Mouse (Mus musculus): ENCODE measurements around the gene Nol8. TPM values are rescaled to one million over a fixed set of nuclear protein-coding genes. Genes with fewer than 3 reads are reported as not detected.

Nol8 gene
- total RNA-seq, 2 experiments from 2014 or later = 16.4 to 18.6 TPM

DNA sequence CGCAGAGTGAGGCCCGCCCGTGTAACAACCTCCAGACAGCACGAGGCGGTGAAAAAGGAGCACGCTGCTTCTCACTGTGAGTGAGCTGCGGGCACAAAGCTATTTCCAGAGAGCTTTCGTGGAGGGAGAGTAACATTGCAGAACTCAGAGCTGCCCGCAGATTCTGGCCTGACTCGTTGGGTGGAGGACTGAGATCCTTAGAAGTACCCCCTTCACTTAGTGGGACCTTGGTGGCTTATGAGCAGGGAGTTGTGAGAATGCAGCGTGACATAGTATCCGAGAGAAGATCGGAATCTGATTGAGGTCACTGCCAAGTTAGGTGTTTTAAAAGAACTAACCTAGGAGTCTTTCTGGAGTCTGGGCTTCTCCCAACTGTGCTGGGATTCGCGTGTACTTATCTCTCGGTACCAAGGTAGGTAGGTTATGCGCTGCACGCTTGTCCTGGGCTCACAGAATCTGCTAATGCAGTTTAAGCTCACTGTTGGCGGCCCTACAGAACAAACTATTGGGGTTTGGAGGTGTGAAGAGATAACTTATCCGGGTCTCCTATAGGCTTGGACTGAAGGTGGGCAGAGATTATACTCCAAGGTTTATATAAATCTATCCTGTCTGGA, 29.5 kb downstream of the Nol8 start:
- no peak for DNase-seq (ENCODE audit: low spot score in 2 of 2)

- no peak for DNase-seq (ENCODE audit: low spot score in 2 of 2)
These were observed 31.4 kb downstream of the Nol8 start for GRCm38 (mm10) chr13:49684266-49684665.

GRCm38 (mm10) chr13:49691056-49691455, 38.2 kb downstream of the Nol8 start:
- DNase-seq (ENCODE audit: low spot score in 2 of 2) = no peak

DNA sequence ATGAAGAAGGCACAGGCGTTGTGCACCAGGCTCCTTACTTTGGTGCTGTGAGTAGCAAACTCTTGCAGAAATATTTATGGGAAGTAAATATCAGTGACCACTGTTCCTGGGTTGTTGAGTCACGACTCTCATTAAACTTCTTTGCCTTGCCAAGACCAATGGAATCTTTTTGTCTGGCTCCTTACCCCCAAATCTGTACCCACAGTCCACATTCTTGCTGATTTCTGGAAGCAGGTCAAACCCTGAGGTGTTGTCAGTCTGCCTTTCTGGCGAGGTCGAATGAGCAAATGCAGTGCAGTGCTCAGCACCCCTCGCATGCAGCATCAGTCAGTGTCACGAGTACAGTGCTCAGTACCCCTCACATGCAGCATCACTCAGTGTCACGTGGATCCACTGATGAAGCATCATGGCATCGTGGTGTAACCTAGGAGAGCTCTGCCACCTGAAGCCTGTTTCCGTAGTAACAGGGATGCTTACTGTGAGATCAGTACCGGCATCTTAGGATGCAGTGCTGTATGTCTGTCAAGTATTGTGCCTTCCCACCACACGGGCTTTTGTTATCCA, 50.4 kb downstream of the Nol8 start:
- no peak for DNase-seq (ENCODE audit: low spot score in 2 of 2)

DNA sequence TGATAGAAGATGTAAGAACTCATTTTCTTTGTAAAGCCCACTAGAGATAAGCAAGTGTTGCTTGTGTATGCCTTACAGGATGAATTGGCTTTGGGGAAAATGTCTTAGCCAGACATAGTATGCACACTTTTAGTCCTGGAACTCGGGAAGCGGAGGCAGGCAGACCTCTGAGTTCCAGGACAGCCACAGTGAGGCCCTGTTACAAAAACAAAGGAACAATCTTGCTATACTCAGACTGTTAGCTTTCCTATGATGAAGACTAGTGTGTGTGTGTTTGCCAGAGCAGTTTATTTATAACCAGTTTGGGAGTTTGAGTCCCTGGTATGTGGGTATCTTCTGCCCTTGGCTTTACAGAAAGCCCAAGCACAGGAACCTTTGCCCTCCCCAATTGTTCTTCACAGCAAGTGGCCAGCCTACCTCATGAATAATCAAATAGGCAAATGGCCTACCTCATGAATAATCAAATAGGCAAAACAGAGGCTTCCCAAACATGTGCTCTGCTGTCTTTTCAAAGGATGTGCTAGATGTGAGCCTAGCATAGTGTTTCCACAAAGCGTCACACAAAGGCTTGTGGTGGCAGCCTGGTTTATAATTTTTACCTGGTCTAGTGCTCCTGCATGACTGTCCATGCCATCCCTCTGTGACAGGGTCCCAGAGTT, 53.3 kb downstream of the Nol8 start:
- no peak for DNase-seq (ENCODE audit: low spot score in 2 of 2)

GRCm38 (mm10) chr13:49708311-49708710, 55.4 kb downstream of the Nol8 start:
- no peak for DNase-seq (ENCODE audit: low spot score in 2 of 2)

- no peak for DNase-seq (ENCODE audit: low spot score in 2 of 2)
These were observed 59.3 kb downstream of the Nol8 start for GRCm38 (mm10) chr13:49712047-49712721.

- DNase-seq (ENCODE audit: low spot score in 2 of 2) = no peak
These were observed 66.4 kb downstream of the Nol8 start for GRCm38 (mm10) chr13:49719310-49719709.

Other genes with a start within 250 kb of the Nol8 start
- 10 to 100 TPM; 17.9 to 18.3 TPM for gene Ippk, start 231.8 kb upstream of the Nol8 start, total RNA-seq (2021)
- 1 to 10 TPM; 1.1 to 1.9 TPM for gene Tes3-ps, start 159.8 kb upstream of the Nol8 start, total RNA-seq (2021)
- gene Ecm2, start 148.3 kb upstream of the Nol8 start, total RNA-seq (2021) = 1 to 10 TPM; 6.1 to 6.3 TPM
- gene Aspn, start 108.6 kb upstream of the Nol8 start, total RNA-seq (2021) = 10 to 100 TPM; 28.6 to 39.0 TPM
- gene Omd, start 70.6 kb upstream of the Nol8 start, total RNA-seq (2021) = 1 to 10 TPM; 1.5 to 1.7 TPM
- 10 to 100 TPM; 54.9 to 57.2 TPM for gene Ogn, start 45.0 kb upstream of the Nol8 start, total RNA-seq (2021)
- 1 to 10 TPM; 8.8 to 9.8 TPM for gene Cenpp, start 293 bp upstream of the Nol8 start, total RNA-seq (2021)
- gene Iars, start 29.0 kb downstream of the Nol8 start, total RNA-seq (2021) = 10 to 100 TPM; 65.1 to 82.4 TPM
- gene Gm30302, start 145.9 kb downstream of the Nol8 start, total RNA-seq (2021) = not detected

Data from adrenal gland, postnatal 4 days (tissue).